19 mouse cellular contexts compared by ENCODE assay signal in genomic region chr7:119443849-119444248, GRCm38 (mm10). TPM values are rescaled to one million over a fixed set of nuclear protein-coding genes. Genes with fewer than 3 reads are reported as not detected.
A peak's percentile ranks its signal among the peaks of the same experiment; 100 is the strongest.
DNase-seq lines count a peak whose midpoint lies in the region; ATAC-seq and TF ChIP-seq lines count a peak whose summit lies in the region.
"Had no signal": no experiment of that assay in that cellular context is flagged by ENCODE, and none has a peak within 500 bp of the region (broad histone marks: within the 10 kb centered on the region; RNA-seq: fewer than 3 reads in every experiment).

No protein-coding gene starts in this region.

- no peaks in the 10 kb centered on the region for H3K27me3 ChIP-seq in hindbrain, embryonic 14.5 days (ENCODE audit: control insufficient read depth, insufficient read depth, low read length)
- H3K27me3 ChIP-seq in hindbrain, embryonic 11.5 days (ENCODE audit: control insufficient read depth, insufficient read depth, low read length), result no peaks in the 10 kb centered on the region
- H3K27me3 ChIP-seq in midbrain, postnatal 0 days (ENCODE audit: insufficient read depth, low read length), result no peaks in the 10 kb centered on the region
- H3K27me3 ChIP-seq in midbrain, embryonic 15.5 days (replicated peaks), result no peaks in the 10 kb centered on the region
- no peaks in the 10 kb centered on the region for H3K27me3 ChIP-seq in embryonic facial prominence, embryonic 14.5 days (replicated peaks; ENCODE audit: control insufficient read depth, insufficient read depth, low read length)
- H3K27me3 ChIP-seq: embryonic facial prominence, embryonic 12.5 days; liver, embryonic 12.5 days had no signal

- no peak overlapping the region for H3K27ac ChIP-seq in hindbrain, embryonic 14.5 days
- H3K27ac ChIP-seq in hindbrain, embryonic 11.5 days (ENCODE audit: low read depth, low read length), result no peak overlapping the region
- no peak overlapping the region for H3K27ac ChIP-seq in midbrain, postnatal 0 days (ENCODE audit: low read depth, low read length)
- no peak overlapping the region for H3K27ac ChIP-seq in midbrain, embryonic 15.5 days
- H3K27ac ChIP-seq in embryonic facial prominence, embryonic 14.5 days (replicated peaks; ENCODE audit: low read depth, low read length), result no peak overlapping the region
- H3K27ac ChIP-seq: embryonic facial prominence, embryonic 12.5 days; forebrain, embryonic 10.5 days; liver, embryonic 12.5 days had no signal

- H3K4me3 ChIP-seq in hindbrain, embryonic 14.5 days (replicated peaks; ENCODE audit: low read length), result no peak overlapping the region
- no peak overlapping the region for H3K4me3 ChIP-seq in hindbrain, embryonic 11.5 days (ENCODE audit: low read depth, low read length)
- H3K4me3 ChIP-seq in midbrain, postnatal 0 days (ENCODE audit: low read depth, low read length), result no peak overlapping the region
- H3K4me3 ChIP-seq in midbrain, embryonic 15.5 days, result no peak overlapping the region
- H3K4me3 ChIP-seq in embryonic facial prominence, embryonic 14.5 days (ENCODE audit: low read depth, low read length), result no peak overlapping the region
- H3K4me3 ChIP-seq: embryonic facial prominence, embryonic 12.5 days; forebrain, embryonic 10.5 days; liver, embryonic 12.5 days had no signal

- TF ChIP-seq CTCF in midbrain, postnatal 0 days (IDR thresholded peaks at IDR 0.05), result peak; percentile 79

- H3K9me3 ChIP-seq in hindbrain, embryonic 14.5 days (ENCODE audit: control insufficient read depth, low read length), result no peaks in the 10 kb centered on the region
- no peaks in the 10 kb centered on the region for H3K9me3 ChIP-seq in hindbrain, embryonic 11.5 days (ENCODE audit: control insufficient read depth, low read length)
- no peaks in the 10 kb centered on the region for H3K9me3 ChIP-seq in midbrain, postnatal 0 days (ENCODE audit: low read length)
- no peaks in the 10 kb centered on the region for H3K9me3 ChIP-seq in midbrain, embryonic 15.5 days
- H3K9me3 ChIP-seq in embryonic facial prominence, embryonic 14.5 days (ENCODE audit: control insufficient read depth, low read length), result no peaks in the 10 kb centered on the region
- H3K9me3 ChIP-seq: embryonic facial prominence, embryonic 12.5 days; forebrain, embryonic 10.5 days; liver, embryonic 12.5 days had no signal

- no peak overlapping the region for H3K9ac ChIP-seq in hindbrain, embryonic 14.5 days
- H3K9ac ChIP-seq in hindbrain, embryonic 11.5 days (ENCODE audit: low read depth, low read length), result no peak overlapping the region
- H3K9ac ChIP-seq in midbrain, postnatal 0 days (replicated peaks; ENCODE audit: low read length, poor library complexity, severe bottlenecking), result no peak overlapping the region
- H3K9ac ChIP-seq in midbrain, embryonic 15.5 days, result no peak overlapping the region
- H3K9ac ChIP-seq in embryonic facial prominence, embryonic 14.5 days (ENCODE audit: low read depth, low read length), result no peak overlapping the region
- H3K9ac ChIP-seq: embryonic facial prominence, embryonic 12.5 days; liver, embryonic 12.5 days had no signal

- H3K4me1 ChIP-seq in hindbrain, embryonic 14.5 days (replicated peaks; ENCODE audit: control insufficient read depth, insufficient read depth, low read length), result no peaks in the 10 kb centered on the region
- H3K4me1 ChIP-seq in hindbrain, embryonic 11.5 days (replicated peaks; ENCODE audit: control insufficient read depth, insufficient read depth, low read length), result no peaks in the 10 kb centered on the region
- no peaks in the 10 kb centered on the region for H3K4me1 ChIP-seq in midbrain, postnatal 0 days (ENCODE audit: insufficient read depth, low read length)
- H3K4me1 ChIP-seq in midbrain, embryonic 15.5 days, result no peaks in the 10 kb centered on the region
- no peaks in the 10 kb centered on the region for H3K4me1 ChIP-seq in embryonic facial prominence, embryonic 14.5 days (ENCODE audit: control insufficient read depth, insufficient read depth, low read length)
- H3K4me1 ChIP-seq: embryonic facial prominence, embryonic 12.5 days; forebrain, embryonic 10.5 days; liver, embryonic 12.5 days had no signal

- H3K36me3 ChIP-seq in hindbrain, embryonic 14.5 days (replicated peaks; ENCODE audit: control insufficient read depth, insufficient read depth), result no peaks in the 10 kb centered on the region
- H3K36me3 ChIP-seq in hindbrain, embryonic 11.5 days (ENCODE audit: control insufficient read depth, insufficient read depth, low read length), result no peaks in the 10 kb centered on the region
- no peaks in the 10 kb centered on the region for H3K36me3 ChIP-seq in midbrain, postnatal 0 days (ENCODE audit: insufficient read depth, low read length)
- H3K36me3 ChIP-seq in midbrain, embryonic 15.5 days (replicated peaks), result no peaks in the 10 kb centered on the region
- H3K36me3 ChIP-seq in embryonic facial prominence, embryonic 14.5 days (ENCODE audit: control insufficient read depth, insufficient read depth, low read length), result no peaks in the 10 kb centered on the region
- H3K36me3 ChIP-seq: embryonic facial prominence, embryonic 12.5 days; forebrain, embryonic 10.5 days; liver, embryonic 12.5 days had no signal

- peak; percentile 63 to 65 for DNase-seq in cerebellum, postnatal 10 days
- peak; percentile 63 for DNase-seq in hindbrain, embryonic 14.5 days (ENCODE audit: low spot score)
- DNase-seq in hindbrain, embryonic 11.5 days (ENCODE audit: low spot score), result no peak
- peak; percentile 48 for DNase-seq in midbrain, postnatal 0 days (ENCODE audit: low spot score)
- peak; percentile 4 for DNase-seq in embryonic facial prominence, embryonic 14.5 days (ENCODE audit: low spot score)
- DNase-seq in gastrocnemius, adult 18-20 months (ENCODE audit: low spot score), result no peak
- DNase-seq: adrenal gland, adult 8-10 months; gastrocnemius, postnatal 14 days; heart, postnatal 4 days; lung, postnatal 10 days had no signal

- H3K4me2 ChIP-seq in hindbrain, embryonic 14.5 days (replicated peaks), result no peak overlapping the region
- no peak overlapping the region for H3K4me2 ChIP-seq in hindbrain, embryonic 11.5 days (replicated peaks; ENCODE audit: low read depth, low read length)
- H3K4me2 ChIP-seq in midbrain, postnatal 0 days (ENCODE audit: low read depth, low read length, poor library complexity, severe bottlenecking), result no peak overlapping the region
- H3K4me2 ChIP-seq in midbrain, embryonic 15.5 days, result no peak overlapping the region
- H3K4me2 ChIP-seq in embryonic facial prominence, embryonic 14.5 days (ENCODE audit: low read depth, low read length), result no peak overlapping the region
- H3K4me2 ChIP-seq: embryonic facial prominence, embryonic 12.5 days; heart, embryonic 11.5 days; liver, embryonic 12.5 days had no signal

- WGBS in hindbrain, embryonic 14.5 days, result 66% methylated on average over 4 of the region's 4 CpGs
- WGBS in hindbrain, embryonic 11.5 days, result 75% methylated on average over 4 of the region's 4 CpGs
- 54% methylated on average over 4 of the region's 4 CpGs for WGBS in midbrain, postnatal 0 days
- WGBS in midbrain, embryonic 15.5 days, result 59% methylated on average over 4 of the region's 4 CpGs
- 65% methylated on average over 4 of the region's 4 CpGs for WGBS in embryonic facial prominence, embryonic 14.5 days

- no peak for ATAC-seq in cerebellum, adult (ENCODE audit: insufficient number of reproducible peaks, low FRiP score, low TSS enrichment)
- ATAC-seq in hindbrain, embryonic 14.5 days (ENCODE audit: low FRiP score), result no peak
- ATAC-seq in hindbrain, embryonic 11.5 days (ENCODE audit: low FRiP score), result no peak
- ATAC-seq in midbrain, postnatal 0 days (ENCODE audit: low FRiP score), result peak; percentile 47; the same call in 1 of the 2 replicates
- no peak for ATAC-seq in midbrain, embryonic 15.5 days (replicated peaks)
- no peak for ATAC-seq in embryonic facial prominence, embryonic 14.5 days (ENCODE audit: low read depth)
- ATAC-seq: intestine, embryonic 16.5 days; liver, embryonic 12.5 days had no signal

RNA-seq across cellular contexts. Expression of gene Gp2, which starts 15.2 kb away (rescaled TPM):
- polyA plus RNA-seq in hindbrain, embryonic 14.5 days (2014; fragmentation: Nextera tagmentation; extraction: Ambion mirVana), result not detected in 2 replicates
- polyA plus RNA-seq in hindbrain, embryonic 11.5 days (2014; fragmentation: Nextera tagmentation; extraction: Ambion mirVana), result not detected in 2 replicates
- total RNA-seq in midbrain, postnatal 0 days (2014; rRNA removed), result not detected in 2 replicates
- polyA plus RNA-seq in midbrain, postnatal 0 days (2015; fragmentation: Nextera tagmentation; extraction: Ambion mirVana), result not detected in 2 replicates
- not detected in 2 replicates for polyA plus RNA-seq in midbrain, embryonic 15.5 days (2015; fragmentation: Nextera tagmentation; extraction: Ambion mirVana)
- polyA plus RNA-seq in embryonic facial prominence, embryonic 14.5 days (2014; fragmentation: Nextera tagmentation; extraction: Ambion mirVana), result not detected in 2 replicates
- total RNA-seq in gastrocnemius, adult 18-20 months (2021), result not detected
- total RNA-seq: adrenal gland, adult 8-10 months; gastrocnemius, postnatal 14 days; heart, postnatal 4 days; left cerebral cortex, postnatal 25 days had no signal
- polyA plus RNA-seq: embryonic facial prominence, embryonic 12.5 days; forebrain, embryonic 10.5 days; heart, embryonic 11.5 days; liver, embryonic 12.5 days; neural tube, embryonic 11.5 days had no signal

RNA-seq across cellular contexts. Expression of gene Umod, which starts 35.2 kb away (rescaled TPM):
- not detected in 2 replicates for polyA plus RNA-seq in hindbrain, embryonic 14.5 days (2014; fragmentation: Nextera tagmentation; extraction: Ambion mirVana)
- polyA plus RNA-seq in hindbrain, embryonic 11.5 days (2014; fragmentation: Nextera tagmentation; extraction: Ambion mirVana), result not detected in 2 replicates
- total RNA-seq in midbrain, postnatal 0 days (2014; rRNA removed), result not detected in 2 replicates
- not detected in 2 replicates for polyA plus RNA-seq in midbrain, postnatal 0 days (2015; fragmentation: Nextera tagmentation; extraction: Ambion mirVana)
- not detected in 2 replicates for polyA plus RNA-seq in midbrain, embryonic 15.5 days (2015; fragmentation: Nextera tagmentation; extraction: Ambion mirVana)
- 0.13 TPM in 1 of 2 replicates, not detected in the other for polyA plus RNA-seq in embryonic facial prominence, embryonic 14.5 days (2014; fragmentation: Nextera tagmentation; extraction: Ambion mirVana)
- not detected for total RNA-seq in gastrocnemius, adult 18-20 months (2021)
- total RNA-seq: adrenal gland, adult 8-10 months; gastrocnemius, postnatal 14 days; heart, postnatal 4 days; left cerebral cortex, postnatal 25 days had no signal
- polyA plus RNA-seq: embryonic facial prominence, embryonic 12.5 days; forebrain, embryonic 10.5 days; heart, embryonic 11.5 days; intestine, embryonic 16.5 days; liver, embryonic 12.5 days; neural tube, embryonic 11.5 days had no signal

Comparison
In these comparisons a context has a peak if more than half of its experiments do, and no peak if none do; other contexts are left out.
1. DNase-seq: peak in cerebellum, postnatal 10 days (2 of 2), hindbrain, embryonic 14.5 days (single experiment), midbrain, postnatal 0 days (single experiment) and embryonic facial prominence, embryonic 14.5 days (single experiment); none in hindbrain, embryonic 11.5 days (single experiment) and gastrocnemius, adult 18-20 months (single experiment).